Mouse (Mus musculus): ENCODE results near the gene Tmcc3.

DNA sequence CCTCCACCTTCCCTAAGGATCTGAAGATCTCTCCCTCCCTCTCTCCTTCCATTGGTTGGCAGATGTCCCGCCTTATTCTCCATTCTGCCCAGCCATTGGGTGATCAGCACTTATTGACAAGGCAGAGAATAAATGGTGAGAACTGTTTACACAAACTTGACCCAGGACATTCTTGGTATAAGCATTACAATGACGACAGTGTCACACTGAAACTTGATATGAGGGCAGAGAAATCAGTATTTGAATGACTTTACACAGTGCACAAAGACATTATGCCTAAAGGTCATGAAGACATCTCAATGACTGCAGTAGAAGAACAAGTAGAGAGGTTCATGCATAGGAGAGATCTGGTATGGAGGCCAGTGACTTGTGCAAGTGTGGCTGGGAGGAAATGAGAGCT lies 35.2 kb upstream of the Tmcc3 start:
- no peak for TF ChIP-seq CTCF (IDR thresholded peaks at IDR 0.05; ENCODE audit: low read depth)
- no peak for TF ChIP-seq EP300 (IDR thresholded peaks at IDR 0.05; ENCODE audit: low read depth)

Data from heart, postnatal 0 days (tissue).